Mouse (Mus musculus) bone marrow macrophage, adult 2 months (primary cell): Measurements from ENCODE around the gene Sec14l1. TPM values are rescaled to one million over a fixed set of nuclear protein-coding genes. Genes with fewer than 3 reads are reported as not detected.

Experiments
- H3K27ac ChIP-seq: 2 replicates; pipeline ENCODE4 v1.5.1; 2012; ENCODE audit warnings: low read depth, low read length; ENCODE audit not compliant: insufficient read depth
- H3K4me1 ChIP-seq: 2 replicates; pipeline ENCODE4 v1.6.1; 2012; ENCODE audit warnings: low read length; ENCODE audit not compliant: control insufficient read depth, insufficient read depth
- H3K4me3 ChIP-seq: 2 replicates; pipeline ENCODE4 v1.5.1; 2012; ENCODE audit warnings: mild to moderate bottlenecking, low read length, moderate library complexity; ENCODE audit not compliant: insufficient read depth
- CTCF ChIP-seq: IDR thresholded peaks from 2 replicates; pipeline ENCODE4 v1.5.1; 2012; ENCODE audit warnings: low read depth, mild to moderate bottlenecking, low read length, moderate library complexity
- POLR2A ChIP-seq: IDR thresholded peaks from 2 replicates; pipeline ENCODE4 v1.6.1; 2012; ENCODE audit warnings: mild to moderate bottlenecking, low read depth, low read length, borderline replicate concordance
- polyA plus RNA-seq: library from polyadenylated mRNA; stranded (reverse); fragments of >200 nt; gene quantifications from 2 replicates; pipeline ENCODE4 v1.2.4, GENCODE M21; 2012; ENCODE audit not compliant: missing spikeins, insufficient read depth, insufficient read length

The Sec14l1 gene
- polyA plus RNA-seq, 1 experiment = 132 TPM

- Histone ChIP-seq H3K4me3 (no peak overlapping the region), H3K27ac (no peak overlapping the region), H3K4me1 (peaks cover 12% of the 10 kb centered on the region)
- TF ChIP-seq POLR2A = no peak
- TF ChIP-seq CTCF = no peak
Observed at GRCm38 (mm10) chr11:117152541-117152940, 37.6 kb downstream of the Sec14l1 start.

GRCm38 (mm10) chr11:117153553-117153952, 38.6 kb downstream of the Sec14l1 start:
- Histone ChIP-seq H3K27ac (no peak overlapping the region), H3K4me1 (peaks cover 12% of the 10 kb centered on the region)
- TF ChIP-seq POLR2A (no peak), CTCF (no peak)

GRCm38 (mm10) chr11:117154088-117154815, 39.3 kb downstream of the Sec14l1 start:
- Histone ChIP-seq H3K27ac (no peak overlapping the region), H3K4me3 (no peak overlapping the region), H3K4me1 (peaks cover 12% of the 10 kb centered on the region)
- TF ChIP-seq CTCF (no peak), POLR2A (no peak)

More at GRCm38 (mm10) chr11:117153553-117153952, 38.6 kb downstream of the Sec14l1 start:
- no peak overlapping the region for H3K4me3 ChIP-seq

GRCm38 (mm10) chr11:117156725-117157124, 41.8 kb downstream of the Sec14l1 start:
- 0 out of 2 replicates have a peak, but pooled peaks cover 2% of the 10 kb centered on the region for H3K4me1 ChIP-seq
- H3K4me3 ChIP-seq = no peak overlapping the region
- H3K27ac ChIP-seq = no peak overlapping the region
- no peak for TF ChIP-seq CTCF
- TF ChIP-seq POLR2A = no peak

GRCm38 (mm10) chr11:117158343-117158742, 43.4 kb downstream of the Sec14l1 start:
- Histone ChIP-seq H3K27ac (no peak overlapping the region), H3K4me1 (0 out of 2 replicates have a peak, but pooled peaks cover 2% of the 10 kb centered on the region), H3K4me3 (no peak overlapping the region)
- TF ChIP-seq CTCF (no peak), POLR2A (no peak)

- TF ChIP-seq CTCF = no peak
- TF ChIP-seq POLR2A = no peak
- 0 out of 2 replicates have a peak, but pooled peaks cover 2% of the 10 kb centered on the region for H3K4me1 ChIP-seq
- no peak overlapping the region for H3K4me3 ChIP-seq
- no peak overlapping the region for H3K27ac ChIP-seq
Observed at GRCm38 (mm10) chr11:117159257-117159945, 44.4 kb downstream of the Sec14l1 start.

GRCm38 (mm10) chr11:117159946-117160307, 45.0 kb downstream of the Sec14l1 start:
- Histone ChIP-seq H3K4me3 (no peak overlapping the region), H3K27ac (no peak overlapping the region), H3K4me1 (0 out of 2 replicates have a peak, but pooled peaks cover 2% of the 10 kb centered on the region)
- no peak for TF ChIP-seq CTCF
- TF ChIP-seq POLR2A = no peak

GRCm38 (mm10) chr11:117160791-117161190, 45.8 kb downstream of the Sec14l1 start:
- TF ChIP-seq CTCF (no peak), POLR2A (no peak)
- Histone ChIP-seq H3K4me3 (no peak overlapping the region), H3K27ac (no peak overlapping the region), H3K4me1 (no peaks in the 10 kb centered on the region)

- Histone ChIP-seq H3K4me1 (peaks cover under 1% of the 10 kb centered on the region), H3K27ac (no peak overlapping the region), H3K4me3 (no peak overlapping the region)
- TF ChIP-seq POLR2A (no peak), CTCF (no peak)
Observed at GRCm38 (mm10) chr11:117161574-117161973, 46.6 kb downstream of the Sec14l1 start.

GRCm38 (mm10) chr11:117163098-117163497, 48.1 kb downstream of the Sec14l1 start:
- no peak overlapping the region for H3K27ac ChIP-seq
- no peak for TF ChIP-seq CTCF
- TF ChIP-seq POLR2A = no peak

GRCm38 (mm10) chr11:117163771-117164170, 48.8 kb downstream of the Sec14l1 start:
- TF ChIP-seq CTCF (no peak), POLR2A (no peak)
- Histone ChIP-seq H3K4me3 (no peak overlapping the region), H3K27ac (no peak overlapping the region), H3K4me1 (peaks cover 4% of the 10 kb centered on the region)

More at GRCm38 (mm10) chr11:117163098-117163497, 48.1 kb downstream of the Sec14l1 start:
- H3K4me1 ChIP-seq = peaks cover 4% of the 10 kb centered on the region
- H3K4me3 ChIP-seq = no peak overlapping the region
